Mouse (Mus musculus) erythroblast, embryonic 14.5 days (primary cell): Measurements from ENCODE around the gene Calr.

Experiments used
- GATA1 ChIP-seq: IDR thresholded peaks from 2 replicates; pipeline ENCODE4 v1.6.1; 2012; ENCODE audit warnings: low read length, inconsistent platforms, mixed read lengths
- TAL1 ChIP-seq: IDR thresholded peaks from 3 replicates; pipeline ENCODE4 v1.6.1; 2012; ENCODE audit warnings: low read length, inconsistent platforms, mixed read lengths

GRCm38 (mm10) chr8:84874339-84874738 lies 27.6 kb upstream of the Calr start:
- TF ChIP-seq GATA1 (no peak), TAL1 (no peak)
